Mouse (Mus musculus): Measurements from ENCODE around the gene Tbc1d16. TPM values are rescaled to one million over a fixed set of nuclear protein-coding genes. Genes with fewer than 3 reads are reported as not detected.

Gene Tbc1d16
- polyA plus RNA-seq, 1 experiment: 17.6 TPM

GRCm38 (mm10) chr11:119168851-119169250, 59.4 kb downstream of the Tbc1d16 start:
- Histone ChIP-seq H3K4me1 (ENCODE audit: control insufficient read depth, insufficient read depth, low read length) (no peaks in the 10 kb centered on the region), H3K4me3 (replicated peaks; ENCODE audit: extremely low read depth, low read depth, low read length) (no peak overlapping the region)
- TF ChIP-seq CTCF (IDR thresholded peaks at IDR 0.05; ENCODE audit: insufficient read depth, low read length) (no peak), POLR2A (IDR thresholded peaks at IDR 0.05; ENCODE audit: borderline replicate concordance, extremely low read depth, low read depth, low read length) (no peak)
- DNase-seq: no peak
- 84% methylated on average over 1 of the region's 1 CpGs for WGBS

GRCm38 (mm10) chr11:119165995-119166394, 62.3 kb downstream of the Tbc1d16 start:
- 61% methylated on average over 10 of the region's 10 CpGs for WGBS
- peaks cover 5% of the 10 kb centered on the region for H3K4me1 ChIP-seq (ENCODE audit: control insufficient read depth, insufficient read depth, low read length)
- TF ChIP-seq POLR2A (IDR thresholded peaks at IDR 0.05; ENCODE audit: borderline replicate concordance, extremely low read depth, low read depth, low read length): no peak
- no peak for TF ChIP-seq CTCF (IDR thresholded peaks at IDR 0.05; ENCODE audit: insufficient read depth, low read length)
- no peak for DNase-seq
- no peak overlapping the region for H3K4me3 ChIP-seq (replicated peaks; ENCODE audit: extremely low read depth, low read depth, low read length)

- TF ChIP-seq CTCF (IDR thresholded peaks at IDR 0.05; ENCODE audit: insufficient read depth, low read length) (no peak), POLR2A (IDR thresholded peaks at IDR 0.05; ENCODE audit: borderline replicate concordance, extremely low read depth, low read depth, low read length) (no peak)
- H3K4me1 ChIP-seq (ENCODE audit: control insufficient read depth, insufficient read depth, low read length): peaks cover 5% of the 10 kb centered on the region
- no peak for DNase-seq
- no peak overlapping the region for H3K4me3 ChIP-seq (replicated peaks; ENCODE audit: extremely low read depth, low read depth, low read length)
- WGBS: 82% methylated on average over 7 of the region's 7 CpGs
Observed at GRCm38 (mm10) chr11:119164375-119164774, 63.9 kb downstream of the Tbc1d16 start.

GRCm38 (mm10) chr11:119163734-119163992, 64.6 kb downstream of the Tbc1d16 start:
- TF ChIP-seq POLR2A (IDR thresholded peaks at IDR 0.05; ENCODE audit: borderline replicate concordance, extremely low read depth, low read depth, low read length) (no peak), CTCF (IDR thresholded peaks at IDR 0.05; ENCODE audit: insufficient read depth, low read length) (no peak)
- WGBS: 78% methylated on average over 7 of the region's 7 CpGs
- Histone ChIP-seq H3K4me3 (replicated peaks; ENCODE audit: extremely low read depth, low read depth, low read length) (no peak overlapping the region), H3K4me1 (ENCODE audit: control insufficient read depth, insufficient read depth, low read length) (peaks cover 5% of the 10 kb centered on the region)
- DNase-seq: no peak

GRCm38 (mm10) chr11:119162959-119163733, 65.2 kb downstream of the Tbc1d16 start:
- 42% methylated on average over 22 of the region's 22 CpGs for WGBS
- no peak for DNase-seq
- Histone ChIP-seq H3K4me3 (replicated peaks; ENCODE audit: extremely low read depth, low read depth, low read length) (no peak overlapping the region), H3K4me1 (ENCODE audit: control insufficient read depth, insufficient read depth, low read length) (peaks cover 5% of the 10 kb centered on the region)
- TF ChIP-seq POLR2A (IDR thresholded peaks at IDR 0.05; ENCODE audit: borderline replicate concordance, extremely low read depth, low read depth, low read length) (no peak), CTCF (IDR thresholded peaks at IDR 0.05; ENCODE audit: insufficient read depth, low read length) (no peak)

GRCm38 (mm10) chr11:119161665-119162064, 66.6 kb downstream of the Tbc1d16 start:
- WGBS: 70% methylated on average over 2 of the region's 2 CpGs
- H3K4me1 ChIP-seq (ENCODE audit: control insufficient read depth, insufficient read depth, low read length): peaks cover 5% of the 10 kb centered on the region
- TF ChIP-seq CTCF (IDR thresholded peaks at IDR 0.05; ENCODE audit: insufficient read depth, low read length) (no peak), POLR2A (IDR thresholded peaks at IDR 0.05; ENCODE audit: borderline replicate concordance, extremely low read depth, low read depth, low read length) (no peak)
- no peak for DNase-seq
- H3K4me3 ChIP-seq (replicated peaks; ENCODE audit: extremely low read depth, low read depth, low read length): no peak overlapping the region

- no peak for DNase-seq
- TF ChIP-seq CTCF (IDR thresholded peaks at IDR 0.05; ENCODE audit: insufficient read depth, low read length) (no peak), POLR2A (IDR thresholded peaks at IDR 0.05; ENCODE audit: borderline replicate concordance, extremely low read depth, low read depth, low read length) (no peak)
- H3K4me1 ChIP-seq (ENCODE audit: control insufficient read depth, insufficient read depth, low read length): peaks cover 5% of the 10 kb centered on the region
- H3K4me3 ChIP-seq (replicated peaks; ENCODE audit: extremely low read depth, low read depth, low read length): no peak overlapping the region
- 89% methylated on average over 5 of the region's 5 CpGs for WGBS
Observed at GRCm38 (mm10) chr11:119160050-119160449, 68.2 kb downstream of the Tbc1d16 start.

- DNase-seq: peak; percentile 20
- TF ChIP-seq POLR2A (IDR thresholded peaks at IDR 0.05; ENCODE audit: borderline replicate concordance, extremely low read depth, low read depth, low read length) (no peak), CTCF (IDR thresholded peaks at IDR 0.05; ENCODE audit: insufficient read depth, low read length) (no peak)
- WGBS: 65% methylated on average over 11 of the region's 11 CpGs
- Histone ChIP-seq H3K4me3 (replicated peaks; ENCODE audit: extremely low read depth, low read depth, low read length) (no peak overlapping the region), H3K4me1 (ENCODE audit: control insufficient read depth, insufficient read depth, low read length) (peaks cover 5% of the 10 kb centered on the region)
Observed at GRCm38 (mm10) chr11:119159496-119159895, 68.8 kb downstream of the Tbc1d16 start.

- WGBS: 69% methylated on average over 20 of the region's 20 CpGs
- Histone ChIP-seq H3K4me3 (replicated peaks; ENCODE audit: extremely low read depth, low read depth, low read length) (no peak overlapping the region), H3K4me1 (ENCODE audit: control insufficient read depth, insufficient read depth, low read length) (no peaks in the 10 kb centered on the region)
- no peak for DNase-seq
- TF ChIP-seq POLR2A (IDR thresholded peaks at IDR 0.05; ENCODE audit: borderline replicate concordance, extremely low read depth, low read depth, low read length) (no peak), CTCF (IDR thresholded peaks at IDR 0.05; ENCODE audit: insufficient read depth, low read length) (no peak)
Observed at GRCm38 (mm10) chr11:119157377-119158189, 70.7 kb downstream of the Tbc1d16 start.
